Mouse (Mus musculus): ENCODE data around the gene Slc22a16. TPM values are rescaled to one million over a fixed set of nuclear protein-coding genes. Genes with fewer than 3 reads are reported as not detected.
"Not testable (repeated sequence)": the region's sequence is repeated elsewhere in the genome, so short reads cannot be mapped to it uniquely, and the experiment has no call there.

Gene Slc22a16
- not detected for total RNA-seq (2021)
- long read RNA-seq, experiment 1 = 0 reads
- long read RNA-seq, experiment 2 = 0 reads

DNA sequence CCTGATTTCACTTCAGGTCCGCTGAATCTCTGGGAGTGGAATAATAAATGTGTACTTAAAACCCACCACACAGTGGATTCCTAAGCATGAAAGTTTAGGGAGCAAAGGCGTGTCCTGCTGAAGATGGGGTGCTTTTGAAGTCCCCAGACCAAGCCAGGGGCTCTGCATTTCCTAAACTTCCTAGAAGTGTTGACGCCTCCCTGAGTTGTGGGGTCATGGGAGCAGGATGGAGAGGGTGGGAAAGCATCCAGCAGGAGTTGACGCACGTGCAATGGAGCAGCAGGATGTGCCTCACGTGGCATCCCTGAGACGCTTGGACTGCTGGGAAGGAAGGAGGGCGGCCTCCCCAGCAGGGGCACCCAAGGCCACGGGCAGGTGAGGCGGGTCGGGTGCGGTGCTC, at the start of gene Slc22a16:
Gene Slc22a16, plus strand, starts transcription at position 301 of the 400 bp plus-strand sequence.
- no peak within 1 kb of the TSS for H3K4me3 ChIP-seq
- intact Hi-C loops (cut with DNase I) = no loop called here
- H3K27ac ChIP-seq = no peak within 1 kb of the TSS
- no peak for TF ChIP-seq CTCF (IDR thresholded peaks at IDR 0.05)
- DNase-seq = no peak

DNA sequence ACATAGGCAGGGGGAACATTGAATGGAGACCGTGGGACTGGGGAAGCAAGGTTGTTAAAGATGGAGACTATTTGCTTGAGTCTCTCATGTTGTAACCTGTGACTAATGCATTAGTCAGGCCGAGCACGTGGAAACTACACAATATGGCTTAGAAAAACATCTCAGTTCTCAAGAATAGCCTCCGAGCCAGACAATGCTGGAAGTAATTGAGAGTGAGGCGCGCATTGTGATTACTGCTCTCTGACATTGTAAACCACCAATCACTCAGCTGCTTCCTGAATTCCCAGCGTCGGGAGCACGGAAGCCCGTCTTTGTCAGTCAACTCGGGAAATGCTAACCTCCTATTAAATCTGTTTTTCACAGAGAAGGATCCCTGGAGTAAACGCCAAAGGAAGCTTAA, 48.6 kb upstream of the Slc22a16 start:
- TF ChIP-seq CTCF (IDR thresholded peaks at IDR 0.05) = no peak
- no peak for DNase-seq
- H3K27ac ChIP-seq = peak overlapping the region; percentile 31; the same call in 1 of the 2 replicates
- no peak overlapping the region for H3K4me3 ChIP-seq
- intact Hi-C loops (cut with DNase I) = loop anchor here (5.0 to 10.0 kb wide), 2 partner anchors 177 to 219 kb away; partner anchors contain the start of gene Amd1

DNA sequence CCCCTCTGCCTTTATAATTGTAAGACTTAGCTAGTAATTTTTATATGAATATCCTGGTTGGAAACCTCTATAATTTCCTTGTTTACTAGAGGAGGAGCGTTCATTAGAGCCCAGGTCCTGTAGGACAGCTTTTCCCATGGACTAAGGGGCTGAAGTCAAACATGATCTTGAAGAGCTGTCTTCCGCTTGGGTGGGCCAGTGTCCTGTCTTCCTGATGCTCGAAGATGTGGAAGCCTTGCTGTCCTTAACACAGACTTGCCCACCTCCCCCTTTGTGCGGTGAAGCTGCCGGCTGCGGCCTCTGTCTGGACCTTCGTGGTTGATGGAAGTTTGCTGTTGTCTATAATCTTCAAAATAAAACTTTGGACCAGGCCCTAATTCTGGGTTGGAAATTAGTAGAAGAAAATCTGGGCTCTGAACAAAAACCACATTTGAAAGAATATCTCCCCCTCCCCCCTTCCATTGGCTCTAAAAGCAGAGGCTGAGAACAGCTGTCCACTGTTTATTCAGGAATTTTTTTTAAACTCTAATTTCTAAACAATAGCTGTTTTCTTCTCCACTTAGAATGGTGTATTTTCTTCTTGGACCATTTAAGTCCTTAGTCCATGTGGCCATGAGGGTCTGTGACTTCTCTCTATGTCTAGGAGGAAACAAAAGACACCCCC, 46.7 kb upstream of the Slc22a16 start:
- H3K27ac ChIP-seq = peak overlapping the region; percentile 16; the same call in 1 of the 2 replicates
- no peak for TF ChIP-seq CTCF (IDR thresholded peaks at IDR 0.05)

DNA sequence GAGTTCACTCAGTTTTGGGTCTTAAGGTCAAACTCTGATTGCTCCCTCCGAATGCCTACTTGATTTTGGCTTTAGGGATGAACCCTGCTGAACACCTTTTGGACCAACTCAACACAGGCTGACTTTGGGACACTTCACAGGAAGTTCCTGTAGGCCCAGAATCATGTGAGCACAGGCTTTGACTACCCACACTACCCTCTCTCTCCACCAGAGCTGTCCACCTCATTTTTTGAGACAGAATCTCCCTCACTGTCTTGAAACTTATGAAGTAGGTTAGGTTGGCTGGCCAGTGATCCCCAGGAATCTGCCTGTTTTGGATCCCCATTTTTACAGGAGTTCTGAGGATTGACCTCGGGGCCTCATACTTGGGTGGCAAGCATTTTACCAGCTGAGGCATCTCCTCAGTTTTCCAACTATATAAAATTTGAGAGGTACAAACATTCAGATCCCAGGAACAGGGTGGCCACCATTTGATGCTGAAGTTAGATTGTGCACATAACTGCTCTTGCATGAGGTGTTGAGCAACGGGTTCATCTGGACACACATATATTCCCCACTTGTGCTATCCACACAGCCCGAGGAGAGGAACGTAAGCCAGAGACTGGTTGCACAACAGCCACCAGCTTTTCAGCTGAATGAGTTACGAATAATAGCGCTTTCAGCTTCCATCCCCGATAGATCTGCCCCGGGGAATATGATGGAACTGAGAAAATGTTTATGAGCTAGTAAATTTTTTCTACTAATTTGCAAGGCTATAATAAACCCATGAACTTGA, 45.9 kb upstream of the Slc22a16 start:
- intact Hi-C loops (cut with DNase I) = loop anchor here (5.0 to 10.0 kb wide), 2 partner anchors 179 to 222 kb away; partner anchors contain the start of gene Amd1
- H3K4me3 ChIP-seq = peak overlapping the region; percentile 43
- DNase-seq = peak; percentile 48
- no peak for TF ChIP-seq CTCF (IDR thresholded peaks at IDR 0.05)
- H3K27ac ChIP-seq = peak overlapping the region; percentile 10

More for the DNA sequence above, 46.7 kb upstream of the Slc22a16 start:
- intact Hi-C loops (cut with DNase I) = loop anchor here (5.0 to 10.0 kb wide), 2 partner anchors 179 to 221 kb away; partner anchors contain the start of gene Amd1
- no peak overlapping the region for H3K4me3 ChIP-seq
- DNase-seq = no peak

DNA sequence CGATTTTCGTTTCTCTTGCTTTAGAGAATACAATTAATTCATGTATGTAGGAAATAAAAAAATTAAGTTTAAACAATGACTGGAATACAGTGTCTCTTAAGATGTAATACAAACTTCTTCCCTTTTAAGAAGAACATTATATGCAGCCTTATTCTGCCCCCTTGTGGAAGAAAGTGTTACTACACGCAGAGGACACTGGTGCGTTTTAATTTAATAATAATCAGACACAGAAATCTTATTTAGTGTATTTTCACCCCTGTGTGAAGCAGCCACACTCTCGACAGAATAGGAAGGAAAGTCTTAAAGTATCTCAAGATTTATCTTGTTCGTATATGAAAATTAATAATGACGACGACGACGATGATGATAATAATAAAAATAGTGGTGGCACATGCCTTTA, 45.1 kb upstream of the Slc22a16 start:
- Histone ChIP-seq H3K27ac (no peak overlapping the region), H3K4me3 (peak overlapping the region; percentile 43)
- DNase-seq = no peak
- TF ChIP-seq CTCF (IDR thresholded peaks at IDR 0.05) = peak; percentile 98
- intact Hi-C loops (cut with DNase I) = loop anchor here (1.0 to 10.0 kb wide), 3 partner anchors 180 to 268 kb away; partner anchors contain the start of gene Amd1

DNA sequence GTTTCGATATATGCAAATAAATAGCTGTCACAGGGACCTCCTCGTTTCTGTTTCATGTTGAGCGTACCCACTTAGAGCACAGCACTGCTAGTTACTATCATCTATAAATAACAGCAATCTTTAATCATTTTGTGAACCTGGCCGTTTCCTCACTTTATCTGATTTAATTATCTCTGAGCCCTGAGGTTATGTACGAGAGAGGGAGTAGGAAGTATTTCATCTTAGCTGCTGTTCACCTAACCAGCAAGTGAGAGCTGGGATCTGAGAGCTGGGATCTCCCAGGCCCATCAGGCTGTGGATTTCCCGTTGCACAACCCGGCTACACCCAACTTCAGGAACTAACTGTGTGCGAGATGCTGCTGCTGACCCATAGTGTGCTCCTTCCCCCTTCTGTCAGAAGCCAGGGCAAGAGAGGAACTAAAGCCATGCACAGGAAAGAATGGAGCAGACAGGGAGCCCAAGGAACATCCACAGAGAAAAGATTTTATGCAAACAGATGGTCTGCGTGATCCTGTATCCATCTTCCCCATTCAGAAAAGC, 44.5 kb upstream of the Slc22a16 start:
- Histone ChIP-seq H3K4me3 (no peak overlapping the region), H3K27ac (peak overlapping the region; percentile 13; the same call in 1 of the 2 replicates)
- no peak for DNase-seq
- TF ChIP-seq CTCF (IDR thresholded peaks at IDR 0.05) = no peak
- intact Hi-C loops (cut with DNase I) = loop anchor here (1.0 to 10.0 kb wide), 2 partner anchors 181 to 268 kb away; no protein-coding TSS in a partner anchor

DNA sequence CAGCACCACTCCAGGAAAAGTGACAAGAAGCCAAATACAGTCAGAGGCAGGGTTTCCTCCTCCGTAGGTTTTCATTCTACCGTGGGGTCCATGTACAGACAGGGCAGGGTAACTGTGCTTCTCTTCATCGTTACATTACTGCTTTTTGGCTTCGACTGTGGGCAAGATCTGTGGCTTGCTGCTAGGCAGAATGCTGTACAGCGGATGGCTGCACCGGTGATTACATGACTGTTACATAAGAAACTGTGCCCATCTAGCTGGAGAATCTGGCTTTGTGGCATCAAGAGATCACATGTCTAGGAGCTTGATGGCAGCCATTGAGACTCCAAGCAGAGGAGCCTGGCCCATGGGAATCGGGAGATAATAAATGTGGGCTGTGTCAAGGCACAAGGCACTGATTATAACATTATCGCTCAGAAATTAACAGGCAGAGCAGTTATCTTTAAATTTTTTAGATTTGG, 43.8 kb upstream of the Slc22a16 start:
- TF ChIP-seq CTCF (IDR thresholded peaks at IDR 0.05) = no peak
- peak overlapping the region; percentile 13; the same call in 1 of the 2 replicates for H3K27ac ChIP-seq
- DNase-seq = no peak
- intact Hi-C loops (cut with DNase I) = loop anchor here (10.0 kb wide), 1 partner anchor 182 kb away; no protein-coding TSS in a partner anchor
- no peak overlapping the region for H3K4me3 ChIP-seq

DNA sequence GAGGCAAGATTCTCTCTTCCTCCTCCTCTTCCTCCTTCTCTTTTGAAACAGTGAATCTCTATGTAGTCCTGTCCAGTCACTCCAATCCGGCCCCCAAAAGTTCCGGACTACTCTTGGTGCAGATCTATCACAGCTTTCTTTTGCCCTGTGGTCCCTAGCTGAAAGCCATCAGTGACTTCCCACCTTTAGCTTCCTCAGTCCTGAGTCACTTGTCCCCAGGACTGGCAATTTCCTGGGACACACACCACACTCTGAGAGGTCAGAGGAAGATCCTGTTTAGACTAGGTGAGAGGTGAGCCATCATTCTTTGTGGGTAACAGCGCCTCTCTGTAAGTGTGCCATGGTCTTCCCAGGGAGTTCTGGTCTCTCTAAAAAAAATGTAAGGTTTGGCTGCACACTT, 43.1 kb upstream of the Slc22a16 start:
- intact Hi-C loops (cut with DNase I) = loop anchor here (10.0 kb wide), 1 partner anchor 182 kb away; no protein-coding TSS in a partner anchor
- TF ChIP-seq CTCF (IDR thresholded peaks at IDR 0.05) = no peak
- Histone ChIP-seq H3K27ac (no peak overlapping the region), H3K4me3 (no peak overlapping the region)
- DNase-seq = no peak

DNA sequence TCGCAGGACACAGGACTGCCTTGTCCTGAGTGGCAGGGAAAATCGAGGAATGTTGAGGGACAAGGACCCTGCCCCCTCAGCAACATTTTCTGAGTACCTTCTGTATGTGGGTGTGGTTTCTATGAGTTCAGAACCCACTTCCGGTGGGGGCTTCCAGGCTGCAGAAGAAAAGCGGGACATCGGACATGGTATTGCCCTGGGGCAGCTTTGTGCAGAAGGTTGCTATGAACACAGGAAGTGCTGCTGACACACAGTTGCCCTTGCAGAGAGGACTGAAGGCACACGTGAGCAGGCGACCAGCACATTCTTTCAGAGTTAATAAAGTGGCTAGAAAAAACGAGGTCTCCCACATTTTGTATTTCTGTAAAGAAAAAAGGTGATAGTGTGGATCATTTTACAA, 42.6 kb upstream of the Slc22a16 start:
- intact Hi-C loops (cut with DNase I) = loop anchor here (10.0 kb wide), 1 partner anchor 183 kb away; no protein-coding TSS in a partner anchor
- no peak for TF ChIP-seq CTCF (IDR thresholded peaks at IDR 0.05)
- DNase-seq = no peak
- no peak overlapping the region for H3K4me3 ChIP-seq
- no peak overlapping the region for H3K27ac ChIP-seq

DNA sequence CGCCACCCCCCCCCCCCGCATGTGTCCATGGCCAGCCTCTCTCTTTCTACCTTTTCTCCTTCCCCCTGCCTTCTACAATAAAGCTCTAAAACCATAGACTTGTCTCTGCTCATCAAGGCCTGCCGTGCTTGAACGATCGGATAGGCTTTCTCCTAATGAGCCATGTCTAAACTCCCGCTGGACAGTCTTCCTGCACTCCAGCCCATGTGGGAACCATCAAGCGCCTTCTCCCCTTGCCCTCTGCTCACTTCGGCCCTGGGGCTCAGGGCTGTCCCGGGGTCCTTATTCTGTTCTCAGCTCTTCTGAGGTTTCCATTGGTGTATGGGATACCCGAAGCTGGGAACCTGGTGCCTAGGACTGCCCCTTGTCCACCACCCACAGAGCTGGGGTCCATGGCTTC, 41.5 kb upstream of the Slc22a16 start:
- H3K27ac ChIP-seq = no peak overlapping the region
- no peak overlapping the region for H3K4me3 ChIP-seq
- TF ChIP-seq CTCF (IDR thresholded peaks at IDR 0.05) = no peak
- intact Hi-C loops (cut with DNase I) = loop anchor here (10.0 kb wide), 1 partner anchor 184 kb away; no protein-coding TSS in a partner anchor
- DNase-seq = no peak

DNA sequence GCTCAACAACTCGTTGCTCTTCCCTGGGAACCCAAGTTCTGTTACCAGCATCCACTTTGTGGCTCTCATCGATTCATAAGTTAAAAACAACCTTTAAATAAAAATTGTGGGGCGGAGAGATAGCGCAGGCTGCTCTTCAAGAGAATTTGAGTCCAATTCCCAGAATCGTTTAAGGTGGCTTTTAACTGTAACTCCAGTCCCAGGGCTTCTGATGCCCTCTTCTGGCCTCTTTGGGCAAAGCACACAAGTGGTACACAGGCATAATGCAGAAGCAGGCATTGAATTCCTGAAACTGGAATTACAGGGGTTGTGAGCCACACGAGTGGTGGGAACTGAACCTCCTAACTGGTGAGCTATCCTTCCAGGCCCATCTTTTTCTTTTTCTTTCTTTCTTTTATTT, 40.5 kb upstream of the Slc22a16 start:
- peak; percentile 54 for DNase-seq
- TF ChIP-seq CTCF (IDR thresholded peaks at IDR 0.05) = peak; percentile 63
- intact Hi-C loops (cut with DNase I) = loop anchor here (10.0 kb wide), 1 partner anchor 185 kb away; no protein-coding TSS in a partner anchor
- Histone ChIP-seq H3K27ac (no peak overlapping the region), H3K4me3 (no peak overlapping the region)

DNA sequence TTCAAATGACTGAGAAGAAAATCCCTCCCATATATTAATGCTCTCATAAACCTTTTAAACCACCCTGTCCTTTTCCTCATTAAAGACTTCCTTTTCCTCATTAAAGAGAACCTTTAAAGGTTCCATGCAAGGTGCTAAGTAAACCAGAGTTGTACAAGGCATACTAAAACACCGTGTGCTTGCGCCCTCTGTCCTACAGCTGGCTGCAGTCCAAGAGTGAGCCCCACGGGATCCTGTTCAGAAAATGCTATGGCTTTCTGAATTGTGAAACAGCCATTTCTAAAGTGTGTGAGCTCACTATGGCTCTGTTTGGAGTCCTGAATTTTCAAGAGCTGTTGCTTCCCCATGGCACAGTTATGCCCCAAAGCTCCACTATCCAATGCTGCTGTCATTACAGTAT, 39.5 kb upstream of the Slc22a16 start:
- no peak for DNase-seq
- Histone ChIP-seq H3K27ac (no peak overlapping the region), H3K4me3 (no peak overlapping the region)
- TF ChIP-seq CTCF (IDR thresholded peaks at IDR 0.05) = no peak
- intact Hi-C loops (cut with DNase I) = no loop called here

DNA sequence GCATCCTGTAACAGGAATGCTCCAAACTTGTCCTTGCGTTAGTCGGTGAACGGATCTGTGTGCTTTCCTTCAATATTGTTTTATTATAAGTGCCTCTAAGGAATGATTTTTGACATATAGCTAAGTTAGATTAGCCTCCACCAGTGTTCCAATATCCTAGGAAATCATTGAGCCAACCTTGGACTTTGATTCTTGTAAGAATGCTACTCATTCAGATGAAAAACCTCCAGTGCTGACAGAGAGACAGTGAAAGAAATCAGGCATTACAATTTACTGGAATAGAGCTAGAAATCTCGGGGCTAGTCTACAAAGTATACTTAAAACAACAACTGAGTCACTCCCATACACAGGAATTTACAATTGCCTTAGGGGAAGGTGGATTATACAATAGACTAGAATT, 37.5 kb upstream of the Slc22a16 start:
- DNase-seq; intact Hi-C loops (cut with DNase I); H3K4me3 ChIP-seq; H3K27ac ChIP-seq: not testable (repeated sequence)

All from gastrocnemius, adult 2 months (tissue).